In genomic region chr8:94113435-94113834, GRCm38 (mm10) we compare ENCODE assay signal across 35 mouse cellular contexts. TPM values are rescaled to one million over a fixed set of nuclear protein-coding genes. Genes with fewer than 3 reads are reported as not detected.
DNase-seq lines count a peak whose midpoint lies in the region; ATAC-seq lines count a peak whose summit lies in the region.
"Had no signal": no experiment of that assay in that cellular context is flagged by ENCODE, and none has a peak within 500 bp of the region (broad histone marks: within the 10 kb centered on the region; RNA-seq: fewer than 3 reads in every experiment).

No protein-coding gene starts in this region.

- no peaks in the 10 kb centered on the region for H3K36me3 ChIP-seq in megakaryocyte, embryonic 14.5 days (replicated peaks; ENCODE audit: low read length)
- H3K36me3 ChIP-seq in liver, embryonic 15.5 days (replicated peaks), result no peaks in the 10 kb centered on the region
- H3K36me3 ChIP-seq: embryonic facial prominence, embryonic 12.5 days; heart, embryonic 10.5 days; midbrain, embryonic 10.5 days; midbrain, embryonic 15.5 days; neural tube, embryonic 15.5 days had no signal

- ATAC-seq in megakaryocyte, adult 5-6 weeks (ENCODE audit: poor library complexity, severe bottlenecking), result no peak
- ATAC-seq in common myeloid progenitor, adult 5-6 weeks (replicated peaks; ENCODE audit: low read depth, poor library complexity, severe bottlenecking), result peak; percentile 77
- ATAC-seq in liver, embryonic 15.5 days (ENCODE audit: insufficient read depth), result no peak
- ATAC-seq: forebrain, embryonic 16.5 days; intestine, postnatal 0 days; midbrain, embryonic 15.5 days had no signal

- peak overlapping the region; percentile 40 for H3K4me2 ChIP-seq in liver, embryonic 15.5 days
- H3K4me2 ChIP-seq: embryonic facial prominence, embryonic 12.5 days; hindbrain, embryonic 14.5 days; midbrain, embryonic 15.5 days; neural tube, embryonic 15.5 days had no signal

- peak overlapping the region; percentile 68 for H3K27ac ChIP-seq in liver, embryonic 15.5 days (replicated peaks)
- H3K27ac ChIP-seq: embryonic facial prominence, embryonic 12.5 days; heart, embryonic 10.5 days; hindbrain, embryonic 14.5 days; midbrain, embryonic 10.5 days; midbrain, embryonic 15.5 days; neural tube, embryonic 15.5 days had no signal

- H3K4me3 ChIP-seq in megakaryocyte, embryonic 14.5 days (replicated peaks), result peak overlapping the region; percentile 83
- no peak overlapping the region for H3K4me3 ChIP-seq in liver, embryonic 15.5 days (replicated peaks)
- H3K4me3 ChIP-seq: embryonic facial prominence, embryonic 12.5 days; heart, embryonic 10.5 days; midbrain, embryonic 10.5 days; midbrain, embryonic 15.5 days; neural tube, embryonic 15.5 days had no signal

- peaks cover 5% of the 10 kb centered on the region for H3K27me3 ChIP-seq in megakaryocyte, embryonic 14.5 days (replicated peaks)
- no peaks in the 10 kb centered on the region for H3K27me3 ChIP-seq in liver, embryonic 15.5 days
- H3K27me3 ChIP-seq: embryonic facial prominence, embryonic 12.5 days; midbrain, embryonic 15.5 days; neural tube, embryonic 15.5 days had no signal

- DNase-seq in B cell, adult 2 months, result no peak
- DNase-seq in left cerebral cortex, adult 8-10 months (ENCODE audit: low spot score in 2 of 2), result no peak
- DNase-seq: adrenal gland, postnatal 25 days; cerebellum, adult 18-20 months; cerebellum, postnatal 25 days; heart, postnatal 4 days; kidney, adult 9 months; kidney, postnatal 10 days; layer of hippocampus, adult 9-11 months; lung, postnatal 4 days; retina, postnatal 1 day; right cerebral cortex, postnatal 14 days had no signal

- no peaks in the 10 kb centered on the region for H3K9me3 ChIP-seq in megakaryocyte, embryonic 14.5 days
- no peaks in the 10 kb centered on the region for H3K9me3 ChIP-seq in liver, embryonic 15.5 days (replicated peaks)
- H3K9me3 ChIP-seq: embryonic facial prominence, embryonic 12.5 days; heart, embryonic 10.5 days; midbrain, embryonic 10.5 days; midbrain, embryonic 15.5 days; neural tube, embryonic 15.5 days had no signal

- peak overlapping the region; percentile 27; the same call in 1 of the 2 replicates for H3K9ac ChIP-seq in liver, embryonic 15.5 days
- H3K9ac ChIP-seq: embryonic facial prominence, embryonic 12.5 days; hindbrain, embryonic 14.5 days; midbrain, embryonic 15.5 days; neural tube, embryonic 15.5 days had no signal

- WGBS in liver, embryonic 15.5 days (ENCODE audit: insufficient replicate concordance), result 27% methylated on average over 1 of the region's 1 CpGs

- H3K4me1 ChIP-seq in megakaryocyte, embryonic 14.5 days, result peaks cover 56% of the 10 kb centered on the region
- H3K4me1 ChIP-seq in liver, embryonic 15.5 days (replicated peaks), result peaks cover 54% of the 10 kb centered on the region
- H3K4me1 ChIP-seq: embryonic facial prominence, embryonic 12.5 days had no signal

RNA-seq across cellular contexts. Expression of gene Bbs2, which starts 14.7 kb away (rescaled TPM):
- polyA plus RNA-seq in megakaryocyte, embryonic 14.5 days (2012; ENCODE audit: insufficient read depth, low replicate concordance), result 0.30 and 0.71 TPM in 2 replicates
- total RNA-seq in megakaryocyte, adult 5-6 weeks (2015), result 7.3 and 8.7 TPM in 2 replicates
- total RNA-seq in megakaryocyte, adult 5-6 weeks (2017), result 4.2 and 5.0 TPM in 2 replicates
- total RNA-seq in common myeloid progenitor, adult 5-6 weeks (2017), result 4.5 and 4.8 TPM in 2 replicates
- polyA plus RNA-seq in liver, embryonic 15.5 days (2015; fragmentation: Nextera tagmentation; extraction: Ambion mirVana), result 2.6 and 3.4 TPM in 2 replicates
- total RNA-seq in left cerebral cortex, adult 8-10 months (2022), result 10 to 100 TPM; 33.2 to 41.9 (median 38.5) TPM

RNA-seq across cellular contexts. Expression of gene Mt4, which starts 23.6 kb away (rescaled TPM):
- polyA plus RNA-seq in megakaryocyte, embryonic 14.5 days (2012; ENCODE audit: insufficient read depth, low replicate concordance), result not detected in 2 replicates
- total RNA-seq in megakaryocyte, adult 5-6 weeks (2015), result not detected in 2 replicates
- total RNA-seq in megakaryocyte, adult 5-6 weeks (2017), result not detected in 2 replicates
- not detected in 2 replicates for total RNA-seq in common myeloid progenitor, adult 5-6 weeks (2017)
- polyA plus RNA-seq in liver, embryonic 15.5 days (2015; fragmentation: Nextera tagmentation; extraction: Ambion mirVana), result 0.81 and 1.2 TPM in 2 replicates
- not detected for total RNA-seq in left cerebral cortex, adult 8-10 months (2022)
- total RNA-seq: adrenal gland, adult 18-20 months; adrenal gland, postnatal 25 days; gastrocnemius, adult 8-10 months; heart, postnatal 4 days; left cerebral cortex, postnatal 14 days; liver, adult 2 months had no signal
- polyA plus RNA-seq: embryonic facial prominence, embryonic 12.5 days; forebrain, embryonic 16.5 days; gonadal fat pad, adult 2 months; heart, embryonic 10.5 days; heart, postnatal 0 days; hindbrain, embryonic 14.5 days; limb, embryonic 11.5 days; liver, adult 2 months; lung, embryonic 16.5 days; midbrain, embryonic 10.5 days; midbrain, embryonic 15.5 days; neural tube, embryonic 15.5 days; small intestine, adult 2 months; stomach, embryonic 14.5 days; testis, adult 2 months had no signal

RNA-seq across cellular contexts. Expression of gene Mt3, which starts 39.0 kb away (rescaled TPM):
- polyA plus RNA-seq in megakaryocyte, embryonic 14.5 days (2012; ENCODE audit: insufficient read depth, low replicate concordance), result not detected in 2 replicates
- total RNA-seq in megakaryocyte, adult 5-6 weeks (2015), result not detected in 2 replicates
- not detected in 2 replicates for total RNA-seq in megakaryocyte, adult 5-6 weeks (2017)
- not detected in 2 replicates for total RNA-seq in common myeloid progenitor, adult 5-6 weeks (2017)
- polyA plus RNA-seq in liver, embryonic 15.5 days (2015; fragmentation: Nextera tagmentation; extraction: Ambion mirVana), result 0.24 TPM in 1 of 2 replicates, not detected in the other
- total RNA-seq in left cerebral cortex, adult 8-10 months (2022), result 100 to 1,000 TPM; 785 to 962 (median 864) TPM
- total RNA-seq: liver, adult 2 months had no signal
- polyA plus RNA-seq: liver, adult 2 months had no signal

RNA-seq across cellular contexts. Expression of gene Mt2, which starts 59.0 kb away (rescaled TPM):
- 368 and 523 TPM in 2 replicates for polyA plus RNA-seq in megakaryocyte, embryonic 14.5 days (2012; ENCODE audit: insufficient read depth, low replicate concordance)
- total RNA-seq in megakaryocyte, adult 5-6 weeks (2015), result 0.76 and 2.8 TPM in 2 replicates
- 2.0 and 4.2 TPM in 2 replicates for total RNA-seq in megakaryocyte, adult 5-6 weeks (2017)
- total RNA-seq in common myeloid progenitor, adult 5-6 weeks (2017), result 113 and 182 TPM in 2 replicates
- polyA plus RNA-seq in liver, embryonic 15.5 days (2015; fragmentation: Nextera tagmentation; extraction: Ambion mirVana), result 1,256 and 1,483 TPM in 2 replicates
- 100 to 1,000 TPM; 287 to 602 (median 391) TPM for total RNA-seq in left cerebral cortex, adult 8-10 months (2022)

Comparison
In these comparisons a context has a peak if more than half of its experiments do, and no peak if none do; other contexts are left out.
1. RNA of gene Mt3, which starts 39.0 kb away (total RNA-seq): 785 to 962 TPM in left cerebral cortex, adult 8-10 months; not detected in megakaryocyte, adult 5-6 weeks and not detected in common myeloid progenitor, adult 5-6 weeks; every median in the first group is over 100 times any median in the second.